10 mouse cellular contexts compared by ENCODE assay signal in genomic region chr10:93325804-93326740, GRCm38 (mm10). TPM values are rescaled to one million over a fixed set of nuclear protein-coding genes. Genes with fewer than 3 reads are reported as not detected.
DNase-seq lines count a peak whose midpoint lies in the region; ATAC-seq and TF ChIP-seq lines count a peak whose summit lies in the region.
"Had no signal": no experiment of that assay in that cellular context is flagged by ENCODE, and none has a peak within 500 bp of the region (broad histone marks: within the 10 kb centered on the region; RNA-seq: fewer than 3 reads in every experiment).

No protein-coding gene starts in this region.

- 0 out of 2 replicates have a peak, but pooled peaks have one; percentile 19 for ATAC-seq in erythroid progenitor cell, adult 5-6 weeks (replicated peaks; ENCODE audit: low FRiP score, poor library complexity, severe bottlenecking)
- ATAC-seq in megakaryocyte-erythroid progenitor cell, adult 5-6 weeks (replicated peaks; ENCODE audit: low FRiP score, low TSS enrichment, poor library complexity, severe bottlenecking): 0 out of 2 replicates have a peak, but pooled peaks have one; percentile 35
- ATAC-seq: forebrain, embryonic 13.5 days had no signal

- no peak overlapping the region for H3K4me3 ChIP-seq in gastrocnemius, adult 2 months
- H3K4me3 ChIP-seq: forebrain, embryonic 13.5 days; neural tube, embryonic 13.5 days had no signal

- TF ChIP-seq CTCF in gastrocnemius, adult 2 months (IDR thresholded peaks at IDR 0.05): no peak

- H3K27ac ChIP-seq in gastrocnemius, adult 2 months: peak overlapping the region; percentile 79
- H3K27ac ChIP-seq: forebrain, embryonic 13.5 days; neural tube, embryonic 13.5 days had no signal

- peak; percentile 51 for DNase-seq in gastrocnemius, adult 2 months
- no peak for DNase-seq in gastrocnemius, postnatal 14 days
- DNase-seq in kidney, postnatal 25 days: peak; percentile 52 to 83
- no peak for DNase-seq in right cerebral cortex, postnatal 10 days (ENCODE audit: low spot score in 2 of 2)
- DNase-seq in cerebellum, adult 9-10 months: no peak
- no peak for DNase-seq in ovary, postnatal 14 days (ENCODE audit: low spot score)

- intact Hi-C loops in gastrocnemius, adult 2 months (cut with DNase I): no loop called here
- intact Hi-C loops in gastrocnemius, postnatal 14 days (cut with DNase I; ENCODE audit: low total_unique reads): no loop called here

RNA-seq across cellular contexts. Expression of gene Elk3, which starts 15.1 kb away (rescaled TPM):
- total RNA-seq in gastrocnemius, adult 2 months (2021): 10 to 100 TPM; 11.7 to 14.2 TPM
- 10 to 100 TPM; 31.7 to 32.9 TPM for total RNA-seq in gastrocnemius, postnatal 14 days (2021)
- 3.2 and 5.0 TPM in 2 replicates for total RNA-seq in erythroid progenitor cell, adult 5-6 weeks (2015; ENCODE audit: low replicate concordance)
- total RNA-seq in erythroid progenitor cell, adult 5-6 weeks (2017; ENCODE audit: low replicate concordance): 3.5 and 3.9 TPM in 2 replicates
- 8.7 and 8.9 TPM in 2 replicates for total RNA-seq in megakaryocyte-erythroid progenitor cell, adult 5-6 weeks (2014; fragmentation: Nextera tagmentation)
- 6.8 and 7.2 TPM in 2 replicates for total RNA-seq in megakaryocyte-erythroid progenitor cell, adult 5-6 weeks (2017)

Comparison
In these comparisons a context has a peak if more than half of its experiments do, and no peak if none do; other contexts are left out.
1. DNase-seq: peak in gastrocnemius, adult 2 months (single experiment) and kidney, postnatal 25 days (2 of 2); none in gastrocnemius, postnatal 14 days (single experiment), right cerebral cortex, postnatal 10 days (0 of 2), cerebellum, adult 9-10 months (single experiment) and ovary, postnatal 14 days (single experiment).